Mouse (Mus musculus): Measurements from ENCODE around the gene Brinp2.

Brinp2 gene

GRCm38 (mm10) chr1:158285198-158285597, 70.9 kb downstream of the Brinp2 start:
- DNase-seq = no peak

GRCm38 (mm10) chr1:158283869-158284268, 72.3 kb downstream of the Brinp2 start:
- no peak for DNase-seq

GRCm38 (mm10) chr1:158272058-158272457, 84.1 kb downstream of the Brinp2 start:
- no peak for DNase-seq

GRCm38 (mm10) chr1:158267020-158267571, 89.0 kb downstream of the Brinp2 start:
- DNase-seq = peak; percentile 52

- DNase-seq = no peak
These were observed 89.7 kb downstream of the Brinp2 start for GRCm38 (mm10) chr1:158266293-158267019.

GRCm38 (mm10) chr1:158259516-158260235, 96.5 kb downstream of the Brinp2 start:
- no peak for DNase-seq

GRCm38 (mm10) chr1:158258685-158259292, 97.3 kb downstream of the Brinp2 start:
- no peak for DNase-seq

GRCm38 (mm10) chr1:158255912-158256680, 100.0 kb downstream of the Brinp2 start:
- DNase-seq = no peak

GRCm38 (mm10) chr1:158252682-158253222, 103.4 kb downstream of the Brinp2 start:
- DNase-seq = no peak

- DNase-seq = no peak
These were observed 107.9 kb downstream of the Brinp2 start for GRCm38 (mm10) chr1:158248266-158248665.

- no peak for DNase-seq
These were observed 109.5 kb downstream of the Brinp2 start for GRCm38 (mm10) chr1:158246476-158247153.

- DNase-seq = no peak
These were observed 110.6 kb downstream of the Brinp2 start for GRCm38 (mm10) chr1:158245486-158245885.

GRCm38 (mm10) chr1:158244016-158244415, 112.1 kb downstream of the Brinp2 start:
- DNase-seq = no peak

- DNase-seq = no peak
These were observed 114.1 kb downstream of the Brinp2 start for GRCm38 (mm10) chr1:158241848-158242556.

- no peak for DNase-seq
These were observed 116.3 kb downstream of the Brinp2 start for GRCm38 (mm10) chr1:158239841-158240240.

- DNase-seq = no peak
These were observed 117.4 kb downstream of the Brinp2 start for GRCm38 (mm10) chr1:158238722-158239121.

GRCm38 (mm10) chr1:158228687-158229224, 127.4 kb downstream of the Brinp2 start:
- no peak for DNase-seq

GRCm38 (mm10) chr1:158227239-158227638, 128.9 kb downstream of the Brinp2 start:
- no peak for DNase-seq

- no peak for DNase-seq
These were observed 129.4 kb downstream of the Brinp2 start for GRCm38 (mm10) chr1:158226689-158227088.

GRCm38 (mm10) chr1:158221048-158221447, 135.1 kb downstream of the Brinp2 start:
- DNase-seq = no peak

GRCm38 (mm10) chr1:158220148-158220547, 136.0 kb downstream of the Brinp2 start:
- no peak for DNase-seq
